Comparison of ENCODE assay signal across 8 mouse cellular contexts in the genomic region with DNA sequence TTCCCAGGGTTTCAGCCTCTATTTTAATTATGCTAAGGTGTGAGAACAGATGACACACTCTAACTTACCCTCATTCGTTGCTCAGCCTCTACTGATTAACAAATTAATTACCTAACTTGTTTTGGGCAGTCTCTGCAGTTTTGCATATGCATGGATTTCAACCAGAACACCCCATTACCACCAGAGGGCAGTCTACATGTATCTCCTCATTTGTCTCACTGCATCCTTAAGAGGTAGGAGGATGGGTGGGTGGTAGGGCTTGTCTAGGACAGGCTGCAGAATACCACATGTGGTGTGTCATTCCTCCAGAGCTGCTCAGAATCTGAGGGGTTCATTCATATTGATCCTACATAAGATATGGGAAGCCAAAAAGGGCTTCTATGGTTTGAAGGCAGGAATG. TPM values are rescaled to one million over a fixed set of nuclear protein-coding genes. Genes with fewer than 3 reads are reported as not detected.
DNase-seq lines count a peak whose midpoint lies in the region; ATAC-seq and TF ChIP-seq lines count a peak whose summit lies in the region.

No protein-coding gene starts in this region.

- no peaks in the 10 kb centered on the region for H3K9me3 ChIP-seq in forebrain, embryonic 13.5 days (replicated peaks)

- TF ChIP-seq POLR2A in thymus, adult 2 months (IDR thresholded peaks at IDR 0.05; ENCODE audit: control insufficient read depth, extremely low read depth, insufficient read depth, low read length, poor library complexity) = no peak
- no peak for TF ChIP-seq POLR2A in cortical plate, adult 2 months (IDR thresholded peaks at IDR 0.05; ENCODE audit: extremely low read depth, insufficient read depth, low read length)

- H3K9ac ChIP-seq in forebrain, embryonic 13.5 days = no peak overlapping the region

- 49% methylated on average over 1 of the region's 1 CpGs for WGBS in thymus, adult 2 months
- 16% methylated on average over 1 of the region's 1 CpGs for WGBS in forebrain, embryonic 13.5 days

- DNase-seq in heart, adult 11 months = peak; percentile 87
- DNase-seq in heart, postnatal 25 days (ENCODE audit: low spot score) = no peak
- peak; percentile 42 for DNase-seq in thymus, adult 2 months
- DNase-seq in thymus, adult 18-20 months = no peak
- DNase-seq in layer of hippocampus, adult 9-10 months (ENCODE audit: low spot score) = peak; percentile 21
- peak; percentile 22 to 34 for DNase-seq in spleen, postnatal 36 days (ENCODE audit: low spot score in 2 of 2)

- H3K4me2 ChIP-seq in forebrain, embryonic 13.5 days = no peak overlapping the region

- intact Hi-C loops in heart, postnatal 25 days (cut with DNase I) = no loop called here

- no peaks in the 10 kb centered on the region for H3K4me1 ChIP-seq in thymus, adult 2 months (replicated peaks; ENCODE audit: control insufficient read depth, insufficient read depth, low read length)
- no peaks in the 10 kb centered on the region for H3K4me1 ChIP-seq in cortical plate, adult 2 months (ENCODE audit: control insufficient read depth, insufficient read depth, low read length)
- H3K4me1 ChIP-seq in forebrain, embryonic 13.5 days = no peaks in the 10 kb centered on the region

- no peak overlapping the region for H3K4me3 ChIP-seq in thymus, adult 2 months (ENCODE audit: control insufficient read depth, insufficient read depth, low read length)
- no peak overlapping the region for H3K4me3 ChIP-seq in cortical plate, adult 2 months (ENCODE audit: insufficient read depth, low read length)
- no peak overlapping the region for H3K4me3 ChIP-seq in forebrain, embryonic 13.5 days

- H3K27ac ChIP-seq in thymus, adult 2 months (ENCODE audit: control insufficient read depth, insufficient read depth, low read length) = no peak overlapping the region
- H3K27ac ChIP-seq in cortical plate, adult 2 months (ENCODE audit: insufficient read depth, low read length) = no peak overlapping the region
- H3K27ac ChIP-seq in forebrain, embryonic 13.5 days = no peak overlapping the region

- no peak for TF ChIP-seq CTCF in thymus, adult 2 months (IDR thresholded peaks at IDR 0.05; ENCODE audit: borderline replicate concordance, control insufficient read depth, extremely low read depth, insufficient read depth, low read length, poor library complexity)
- 0 out of 2 replicates have a peak, but pooled peaks have one; percentile 32 for TF ChIP-seq CTCF in cortical plate, adult 2 months (IDR thresholded peaks at IDR 0.05; ENCODE audit: extremely low read depth, insufficient read depth, low read length)

- H3K27me3 ChIP-seq in thymus, adult 2 months (ENCODE audit: control insufficient read depth, insufficient read depth, low read length) = no peaks in the 10 kb centered on the region
- no peaks in the 10 kb centered on the region for H3K27me3 ChIP-seq in forebrain, embryonic 13.5 days

- ATAC-seq in forebrain, embryonic 13.5 days = no peak

- H3K36me3 ChIP-seq in thymus, adult 2 months (ENCODE audit: control insufficient read depth, insufficient read depth, low read length) = peaks cover 27% of the 10 kb centered on the region
- no peaks in the 10 kb centered on the region for H3K36me3 ChIP-seq in forebrain, embryonic 13.5 days (ENCODE audit: poor library complexity, severe bottlenecking)

RNA-seq across cellular contexts. Expression of a gene that starts 31.7 kb away (rescaled TPM):
- 10 to 100 TPM; 11.6 to 11.8 TPM for total RNA-seq in heart, postnatal 25 days (2021)
- polyA plus RNA-seq in thymus, adult 2 months (2012; rRNA removed) = 9.3 and 10.5 TPM in 2 replicates
- polyA plus RNA-seq in cortical plate, adult 2 months (2012; rRNA removed) = 1.4 and 1.8 TPM in 2 replicates
- polyA plus RNA-seq in forebrain, embryonic 13.5 days (2015; fragmentation: Nextera tagmentation; extraction: Ambion mirVana) = 0.14 and 0.35 TPM in 2 replicates

Comparison
In these comparisons a context has a peak if more than half of its experiments do, and no peak if none do; other contexts are left out.
1. DNase-seq: peak in heart, adult 11 months (single experiment), thymus, adult 2 months (single experiment), layer of hippocampus, adult 9-10 months (single experiment) and spleen, postnatal 36 days (2 of 2); none in heart, postnatal 25 days (single experiment) and thymus, adult 18-20 months (0 of 2).